Mouse (Mus musculus): ENCODE results near the gene Notch2. TPM values are rescaled to one million over a fixed set of nuclear protein-coding genes. Genes with fewer than 3 reads are reported as not detected.

Notch2 gene
- polyA plus RNA-seq, 1 experiment, result not detected

DNA sequence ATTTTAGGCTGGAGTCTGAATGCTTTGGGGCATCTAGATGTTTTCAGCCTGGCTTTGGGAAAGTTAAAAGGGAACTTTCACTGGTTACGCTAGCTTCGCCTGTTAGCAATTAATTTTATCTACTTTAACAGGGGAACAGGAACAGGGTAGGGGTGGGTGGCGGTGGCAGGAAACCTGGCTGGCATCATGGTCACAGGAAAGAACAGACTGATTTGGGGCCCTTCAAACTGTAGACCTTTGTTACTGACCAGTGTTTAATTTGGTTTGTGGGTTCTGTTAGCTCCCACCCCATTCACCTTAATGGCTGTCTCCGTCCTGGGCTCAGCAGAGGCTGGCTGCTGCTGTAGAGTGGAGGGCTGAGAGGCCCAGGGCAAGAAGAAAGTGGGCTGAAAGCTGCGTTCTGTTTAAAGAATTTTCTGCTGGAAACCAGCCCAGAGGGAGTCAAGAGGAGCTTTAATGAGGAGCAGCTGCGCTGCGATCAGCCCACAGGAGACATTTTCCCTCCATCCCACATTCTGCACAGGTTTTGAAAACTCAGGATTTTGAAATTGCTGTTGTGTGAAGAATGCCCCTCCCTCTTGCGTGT lies 50.0 kb downstream of the Notch2 start:
- TF ChIP-seq GATA1 (IDR thresholded peaks at IDR 0.05; ENCODE audit: low read length), result no peak

DNA sequence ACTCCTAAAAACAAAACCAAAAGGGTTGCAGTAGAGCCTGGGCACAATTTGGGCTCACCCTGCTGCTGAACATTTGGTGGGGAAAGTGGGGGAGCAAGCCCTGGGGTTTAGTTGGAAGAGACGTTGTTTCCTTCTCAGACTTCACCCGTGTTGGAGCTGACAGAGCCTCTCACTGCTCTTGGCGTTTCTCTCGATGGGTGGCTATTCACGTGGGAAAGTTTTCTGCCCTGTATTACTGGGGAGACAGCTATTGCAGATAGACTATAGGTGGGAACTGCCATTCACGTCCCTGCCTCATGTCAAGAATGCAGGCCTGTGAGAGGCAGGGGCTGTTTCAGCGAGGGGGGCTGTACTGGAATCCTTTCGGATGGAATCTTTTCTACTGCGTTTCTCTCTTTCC lies 50.5 kb downstream of the Notch2 start:
- TF ChIP-seq GATA1 (IDR thresholded peaks at IDR 0.05; ENCODE audit: low read length), result no peak

DNA sequence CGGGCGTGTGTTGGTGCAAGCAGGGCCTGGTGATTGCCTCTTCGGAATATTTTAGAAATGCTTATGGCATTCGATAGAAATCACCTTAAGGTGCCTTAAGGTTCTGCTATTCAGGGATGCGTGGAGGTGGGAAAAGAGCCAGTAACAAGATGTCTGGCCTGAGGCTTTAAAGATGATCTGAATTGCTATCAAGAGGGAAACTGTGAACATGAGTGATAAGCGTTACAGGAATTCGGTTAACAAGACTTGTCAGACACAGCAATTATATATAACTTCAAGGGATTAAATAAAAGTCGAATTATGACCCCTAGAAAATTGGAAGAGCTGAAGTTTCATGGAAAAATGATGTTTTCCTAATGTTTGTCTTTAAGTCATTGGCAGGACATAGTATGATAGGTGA lies 51.7 kb downstream of the Notch2 start:
- no peak for TF ChIP-seq GATA1 (IDR thresholded peaks at IDR 0.05; ENCODE audit: low read length)

DNA sequence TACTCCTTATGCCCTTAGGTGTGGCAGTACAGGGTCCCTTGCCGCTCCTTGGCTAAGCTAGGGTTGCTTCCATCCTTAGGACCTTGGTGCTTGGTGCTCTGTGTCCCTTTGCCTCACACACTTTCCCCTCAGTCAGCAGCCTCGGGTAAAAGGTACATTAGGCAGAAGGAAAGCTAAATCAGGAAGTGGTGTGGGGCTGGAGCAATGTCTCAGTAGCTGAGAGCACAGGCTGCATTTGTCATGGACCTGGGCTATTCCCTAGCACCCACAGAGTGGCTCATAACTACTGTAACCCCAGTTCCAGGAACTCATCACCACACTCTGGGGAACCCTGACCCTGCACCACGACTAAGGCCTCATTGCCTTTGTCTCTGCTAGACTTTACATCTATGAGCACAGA lies 53.1 kb downstream of the Notch2 start:
- TF ChIP-seq GATA1 (IDR thresholded peaks at IDR 0.05; ENCODE audit: low read length), result no peak

DNA sequence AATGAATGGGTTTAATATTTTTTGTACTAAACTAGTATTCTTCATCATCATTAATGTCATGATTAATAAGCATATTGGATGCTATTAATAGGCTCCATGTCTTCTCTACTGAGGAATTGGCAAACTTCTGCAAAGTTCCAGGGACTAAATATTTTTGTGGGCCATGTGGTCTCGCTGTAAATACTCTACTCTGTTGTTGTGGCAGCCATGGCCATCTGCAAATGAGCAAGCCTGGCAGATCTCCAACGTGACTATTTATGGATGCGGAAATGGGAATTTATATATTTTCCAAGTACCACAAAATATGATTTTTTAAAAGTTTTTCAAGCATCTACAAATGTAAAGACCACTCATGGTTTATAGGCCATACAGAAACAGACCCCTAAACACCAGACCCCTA lies 54.1 kb downstream of the Notch2 start:
- TF ChIP-seq GATA1 (IDR thresholded peaks at IDR 0.05; ENCODE audit: low read length), result no peak

DNA sequence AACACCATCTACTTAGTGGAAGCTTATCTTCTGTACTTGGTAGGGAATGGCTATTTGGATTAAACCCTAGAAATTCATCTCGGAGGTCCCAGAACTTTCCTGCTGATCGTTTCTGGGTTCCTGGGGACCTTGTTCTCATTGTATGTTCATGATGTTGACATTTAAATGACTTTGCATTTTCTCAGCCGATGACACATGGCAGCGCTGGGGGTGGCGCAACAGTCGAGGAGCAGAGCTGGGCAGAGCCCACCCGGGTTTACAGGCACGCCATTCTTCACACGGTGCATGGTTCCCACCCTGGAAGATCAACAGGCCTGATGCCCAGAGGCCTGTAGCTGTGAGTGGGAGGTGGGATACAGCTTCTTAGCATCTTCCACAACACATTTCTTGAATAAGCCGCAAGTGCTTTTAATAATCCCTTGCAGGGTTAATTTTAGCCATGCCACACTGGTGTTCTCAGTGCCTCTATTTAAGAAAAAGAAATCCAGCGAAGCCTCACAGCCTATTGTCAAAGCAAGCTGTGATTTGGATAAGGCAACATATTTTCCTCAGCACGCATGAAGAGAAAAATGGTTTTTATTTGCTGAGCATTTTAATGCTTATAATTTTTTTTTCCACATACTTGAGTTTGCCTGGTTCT lies 54.6 kb downstream of the Notch2 start:
- no peak for TF ChIP-seq GATA1 (IDR thresholded peaks at IDR 0.05; ENCODE audit: low read length)

- no peak for TF ChIP-seq GATA1 (IDR thresholded peaks at IDR 0.05; ENCODE audit: low read length)
Observed at GRCm38 (mm10) chr3:98069161-98069560, 55.8 kb downstream of the Notch2 start.

DNA sequence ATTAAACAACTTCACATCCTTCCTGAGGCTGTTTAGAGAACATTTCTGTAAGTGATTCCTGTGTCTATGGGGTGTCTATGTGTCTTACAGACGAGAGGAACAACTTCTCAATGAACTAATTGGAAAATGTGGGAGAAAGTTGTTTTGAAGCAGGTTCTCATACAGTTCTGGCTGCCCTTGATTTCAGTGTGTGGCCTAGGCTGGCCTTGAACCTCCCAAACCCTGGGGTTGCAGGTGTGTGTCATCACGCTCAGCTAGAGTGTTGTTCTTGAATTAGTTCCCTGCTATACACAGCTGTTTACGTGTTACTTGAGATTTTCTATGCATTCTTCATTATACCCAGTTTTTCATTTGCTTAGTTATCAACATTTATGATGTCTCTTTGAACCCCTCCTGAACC lies 56.5 kb downstream of the Notch2 start:
- TF ChIP-seq GATA1 (IDR thresholded peaks at IDR 0.05; ENCODE audit: low read length), result no peak

GRCm38 (mm10) chr3:98072570-98072969 lies 59.2 kb downstream of the Notch2 start:
- TF ChIP-seq GATA1 (IDR thresholded peaks at IDR 0.05; ENCODE audit: low read length), result no peak

DNA sequence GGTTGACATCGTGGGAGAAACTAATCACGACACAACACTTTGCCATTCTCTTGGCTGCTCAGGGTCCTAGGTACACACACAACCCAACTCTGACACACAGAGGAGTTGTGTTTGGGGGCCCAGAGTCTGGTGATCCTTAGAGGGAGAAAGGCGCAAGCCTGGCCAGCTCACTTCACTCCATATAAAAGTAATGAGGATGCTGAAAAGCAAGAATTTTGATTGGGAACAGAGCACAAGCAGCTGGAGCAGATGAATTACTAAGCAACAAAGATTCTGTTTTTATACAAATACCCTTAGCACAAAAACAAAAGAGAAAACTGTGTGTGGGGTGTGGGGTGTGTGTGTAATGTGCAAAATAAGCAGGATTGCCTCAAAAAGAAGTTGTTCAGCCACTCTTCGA lies 60.2 kb downstream of the Notch2 start:
- TF ChIP-seq GATA1 (IDR thresholded peaks at IDR 0.05; ENCODE audit: low read length), result no peak

DNA sequence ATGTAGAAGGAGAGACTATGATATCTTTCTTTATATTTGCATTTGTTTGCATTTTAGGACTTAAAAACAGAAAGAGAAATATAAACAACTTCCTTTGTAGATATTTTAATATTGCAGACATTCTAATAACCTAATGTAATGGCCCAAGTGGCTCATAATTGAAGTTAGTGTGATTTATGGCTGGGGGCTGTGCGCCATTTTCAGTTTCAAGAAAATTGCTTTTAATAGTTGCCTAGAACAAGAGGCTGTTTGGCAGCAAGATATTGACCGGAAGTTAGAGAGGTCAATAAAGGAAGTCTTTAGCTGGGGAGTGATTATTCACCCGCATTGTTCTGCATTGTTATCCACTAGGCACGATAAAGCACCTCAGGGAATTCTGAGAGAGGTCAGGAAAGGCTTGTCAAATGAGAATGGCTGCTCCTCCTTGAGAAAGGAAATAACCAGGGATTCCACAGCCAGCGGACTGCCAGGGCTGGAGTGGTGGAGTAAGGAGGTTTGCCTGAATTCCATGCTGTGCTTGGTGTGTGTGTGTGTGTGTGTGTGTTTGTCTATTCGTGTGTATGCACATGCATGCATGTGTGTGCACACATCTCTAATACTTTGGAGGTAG lies 61.4 kb downstream of the Notch2 start:
- TF ChIP-seq GATA1 (IDR thresholded peaks at IDR 0.05; ENCODE audit: low read length), result no peak

DNA sequence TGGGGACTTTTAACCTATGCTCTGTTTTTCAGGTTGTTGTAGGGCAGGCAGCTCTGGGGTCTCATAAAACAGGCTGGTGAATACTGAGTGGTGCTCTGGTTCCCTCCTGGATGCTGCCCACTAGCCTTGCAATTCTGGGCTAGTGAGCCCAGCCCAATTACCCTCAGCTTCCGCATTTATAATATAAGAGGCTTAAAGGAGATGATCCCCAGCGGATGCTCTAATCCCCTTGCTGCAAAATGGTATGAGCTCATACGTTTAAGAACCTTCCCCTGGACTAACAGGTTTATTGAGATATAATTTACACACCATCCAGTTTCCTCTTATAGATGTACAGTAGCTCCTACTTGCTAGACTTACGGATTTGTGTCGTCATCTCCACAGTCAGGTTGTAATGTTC lies 64.5 kb downstream of the Notch2 start:
- TF ChIP-seq GATA1 (IDR thresholded peaks at IDR 0.05; ENCODE audit: low read length), result no peak

GRCm38 (mm10) chr3:98078816-98079215 lies 65.5 kb downstream of the Notch2 start:
- no peak for TF ChIP-seq GATA1 (IDR thresholded peaks at IDR 0.05; ENCODE audit: low read length)

- TF ChIP-seq GATA1 (IDR thresholded peaks at IDR 0.05; ENCODE audit: low read length), result no peak
Observed at GRCm38 (mm10) chr3:98079601-98080215, 66.4 kb downstream of the Notch2 start.

GRCm38 (mm10) chr3:98080630-98081029 lies 67.3 kb downstream of the Notch2 start:
- no peak for TF ChIP-seq GATA1 (IDR thresholded peaks at IDR 0.05; ENCODE audit: low read length)

DNA sequence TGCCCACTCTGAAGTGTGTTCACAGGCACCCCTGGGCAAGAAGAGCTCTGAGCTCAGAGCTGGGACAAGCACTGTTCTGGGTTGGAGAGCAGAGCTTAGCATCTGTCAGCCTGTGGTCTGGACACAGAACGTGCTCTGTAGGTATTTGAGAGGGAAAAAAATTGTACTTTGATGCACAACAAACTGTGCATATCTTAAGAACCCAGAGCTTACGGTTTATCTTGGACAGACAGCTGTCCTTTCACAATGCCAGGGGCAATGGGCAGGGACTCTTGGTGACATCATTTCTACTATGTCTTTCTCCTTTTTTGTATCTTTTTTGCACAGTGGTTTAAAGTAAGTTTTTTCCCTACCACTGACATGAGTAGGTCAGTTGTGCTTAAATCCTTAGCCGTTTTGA lies 68.9 kb downstream of the Notch2 start:
- no peak for TF ChIP-seq GATA1 (IDR thresholded peaks at IDR 0.05; ENCODE audit: low read length)

DNA sequence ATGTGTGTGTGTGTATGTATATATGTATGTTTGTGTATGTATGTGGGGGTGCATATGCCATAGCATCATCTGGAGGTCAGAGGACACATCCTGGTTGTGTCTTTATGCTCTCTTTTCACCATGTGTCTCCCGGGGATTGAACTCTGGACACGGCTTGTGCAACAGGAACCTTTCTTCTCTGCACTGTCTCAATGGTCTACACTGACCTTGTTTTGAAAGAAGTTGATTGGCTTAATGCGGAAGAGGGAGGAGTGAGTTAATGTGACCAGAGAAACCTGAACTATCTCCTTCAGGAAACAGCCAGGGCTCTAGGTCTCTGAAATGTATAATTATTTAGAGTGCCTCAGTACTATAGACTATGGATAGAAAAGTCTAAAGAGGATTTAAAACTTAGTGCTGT lies 69.6 kb downstream of the Notch2 start:
- no peak for TF ChIP-seq GATA1 (IDR thresholded peaks at IDR 0.05; ENCODE audit: low read length)
